In genomic region chr14:21830876-21831767, GRCm38 (mm10) we compare ENCODE assay signal across 8 mouse cellular contexts. TPM values are rescaled to one million over a fixed set of nuclear protein-coding genes. Genes with fewer than 3 reads are reported as not detected.
DNase-seq lines count a peak whose midpoint lies in the region; ATAC-seq and TF ChIP-seq lines count a peak whose summit lies in the region.

No protein-coding gene starts in this region.

- H3K4me3 ChIP-seq in erythroblast, embryonic 14.5 days (replicated peaks) = peak overlapping the region; percentile 90
- H3K4me3 ChIP-seq in heart, embryonic 12.5 days = peak overlapping the region; percentile 94
- H3K4me3 ChIP-seq in kidney, embryonic 16.5 days (ENCODE audit: low read length) = peak overlapping the region; percentile 96
- peak overlapping the region; percentile 94 for H3K4me3 ChIP-seq in liver, adult 2 months (ENCODE audit: insufficient read depth, low read depth, low read length)

- ATAC-seq in heart, embryonic 12.5 days (ENCODE audit: insufficient number of reproducible peaks, low FRiP score) = peak; percentile 99
- peak; percentile 98 for ATAC-seq in kidney, embryonic 16.5 days (ENCODE audit: low FRiP score, low TSS enrichment)
- ATAC-seq in monocyte, adult 5-6 weeks (replicated peaks; ENCODE audit: insufficient number of reproducible peaks, low FRiP score, low TSS enrichment, poor library complexity, severe bottlenecking) = peak; percentile 89

- under 1% methylated on average over 73 of the region's 73 CpGs for WGBS in heart, embryonic 12.5 days
- under 1% methylated on average over 68 of the region's 73 CpGs for WGBS in kidney, embryonic 16.5 days
- under 1% methylated on average over 69 of the region's 73 CpGs for WGBS in liver, adult 2 months

- H3K27ac ChIP-seq in heart, embryonic 12.5 days (ENCODE audit: poor library complexity, severe bottlenecking) = peak overlapping the region; percentile 95
- peak overlapping the region; percentile 99 for H3K27ac ChIP-seq in kidney, embryonic 16.5 days (ENCODE audit: low read length)
- H3K27ac ChIP-seq in liver, adult 2 months (replicated peaks; ENCODE audit: insufficient read depth, low read depth, low read length) = peak overlapping the region; percentile 93

- H3K79me2 ChIP-seq in liver, adult 2 months (ENCODE audit: control insufficient read depth, insufficient read depth, low read length) = peaks cover 12% of the 10 kb centered on the region; the same call in 1 of the 2 replicates

- H3K4me1 ChIP-seq in erythroblast, embryonic 14.5 days (ENCODE audit: control insufficient read depth) = peaks cover 63% of the 10 kb centered on the region
- peaks cover 49% of the 10 kb centered on the region for H3K4me1 ChIP-seq in heart, embryonic 12.5 days (replicated peaks)
- peaks cover 38% of the 10 kb centered on the region for H3K4me1 ChIP-seq in kidney, embryonic 16.5 days (ENCODE audit: insufficient read depth, low read length)
- peaks cover 14% of the 10 kb centered on the region for H3K4me1 ChIP-seq in liver, adult 2 months (ENCODE audit: control insufficient read depth, insufficient read depth, low read length)

- no peaks in the 10 kb centered on the region for H3K9me3 ChIP-seq in erythroblast, embryonic 14.5 days (ENCODE audit: control insufficient read depth, low read length)
- H3K9me3 ChIP-seq in heart, embryonic 12.5 days (replicated peaks) = no peaks in the 10 kb centered on the region
- no peaks in the 10 kb centered on the region for H3K9me3 ChIP-seq in kidney, embryonic 16.5 days (ENCODE audit: low read length)

- peak overlapping the region; percentile 94 for H3K9ac ChIP-seq in heart, embryonic 12.5 days
- peak overlapping the region; percentile 88 for H3K9ac ChIP-seq in kidney, embryonic 16.5 days (replicated peaks; ENCODE audit: low read length)
- H3K9ac ChIP-seq in liver, adult 2 months (ENCODE audit: low read depth, low read length) = peak overlapping the region; percentile 94

- H3K27me3 ChIP-seq in erythroblast, embryonic 14.5 days (ENCODE audit: control insufficient read depth) = no peaks in the 10 kb centered on the region
- H3K27me3 ChIP-seq in heart, embryonic 12.5 days (replicated peaks) = no peaks in the 10 kb centered on the region
- H3K27me3 ChIP-seq in kidney, embryonic 16.5 days (ENCODE audit: insufficient read depth, low read length) = no peaks in the 10 kb centered on the region
- H3K27me3 ChIP-seq in liver, adult 2 months (ENCODE audit: control insufficient read depth, insufficient read depth, low read length) = no peaks in the 10 kb centered on the region

- peak overlapping the region; percentile 96 for H3K4me2 ChIP-seq in heart, embryonic 12.5 days
- peak overlapping the region; percentile 68 for H3K4me2 ChIP-seq in kidney, embryonic 16.5 days (replicated peaks; ENCODE audit: low read depth, low read length)

- peak; percentile 98 for DNase-seq in CD4-positive, CD25-positive, alpha-beta regulatory T cell, adult 2 months (ENCODE audit: low read depth, low spot score)
- peak; percentile 86 for DNase-seq in brain, embryonic 18.5 days (ENCODE audit: low read depth, low spot score)
- DNase-seq in liver, adult 2 months (ENCODE audit: extremely low read depth, low read depth, low spot score) = peak; percentile 79
- DNase-seq in spleen, postnatal 36 days (ENCODE audit: low spot score in 2 of 2) = peak; percentile 95 to 96

- H3K36me3 ChIP-seq in erythroblast, embryonic 14.5 days (ENCODE audit: control insufficient read depth) = peaks cover 32% of the 10 kb centered on the region
- peaks cover 28% of the 10 kb centered on the region for H3K36me3 ChIP-seq in heart, embryonic 12.5 days
- peaks cover 11% of the 10 kb centered on the region for H3K36me3 ChIP-seq in kidney, embryonic 16.5 days (ENCODE audit: insufficient read depth, low read length)
- H3K36me3 ChIP-seq in liver, adult 2 months (ENCODE audit: control insufficient read depth, insufficient read depth, low read length) = peaks cover 9% of the 10 kb centered on the region

- no peak for TF ChIP-seq CTCF in liver, adult 2 months (IDR thresholded peaks at IDR 0.05; ENCODE audit: low read depth, low read length)

- peak; percentile 85 for TF ChIP-seq POLR2A in liver, adult 2 months (IDR thresholded peaks at IDR 0.05; ENCODE audit: extremely low read depth, insufficient read depth, low read length)

RNA-seq across cellular contexts. Expression of gene Vdac2, which starts 6.1 kb away (rescaled TPM):
- 11.8 and 15.6 TPM in 2 replicates for polyA plus RNA-seq in erythroblast, embryonic 14.5 days (2012)
- polyA plus RNA-seq in heart, embryonic 12.5 days (2016; fragmentation: Nextera tagmentation; extraction: Ambion mirVana) = 444 and 446 TPM in 2 replicates
- polyA plus RNA-seq in kidney, embryonic 16.5 days (2015; fragmentation: Nextera tagmentation; extraction: Ambion mirVana) = 344 and 350 TPM in 2 replicates
- 87.0 and 89.3 TPM in 2 replicates for total RNA-seq in liver, adult 2 months (2014; rRNA removed)
- 66.0 and 108 TPM in 2 replicates for polyA plus RNA-seq in liver, adult 2 months (2012; rRNA removed)
- total RNA-seq in monocyte, adult 5-6 weeks (2017) = 210 to 264 TPM (median 238 TPM) in 3 replicates

RNA-seq across cellular contexts. Expression of gene Comtd1, which starts 17.7 kb away (rescaled TPM):
- 0.85 and 1.1 TPM in 2 replicates for polyA plus RNA-seq in erythroblast, embryonic 14.5 days (2012)
- polyA plus RNA-seq in heart, embryonic 12.5 days (2016; fragmentation: Nextera tagmentation; extraction: Ambion mirVana) = 40.8 and 43.5 TPM in 2 replicates
- 30.8 and 36.2 TPM in 2 replicates for polyA plus RNA-seq in kidney, embryonic 16.5 days (2015; fragmentation: Nextera tagmentation; extraction: Ambion mirVana)
- total RNA-seq in liver, adult 2 months (2014; rRNA removed) = 4.1 and 8.0 TPM in 2 replicates
- polyA plus RNA-seq in liver, adult 2 months (2012; rRNA removed) = 8.6 and 10.1 TPM in 2 replicates
- total RNA-seq in monocyte, adult 5-6 weeks (2017) = 2.9 to 11.5 TPM (median 8.0 TPM) in 3 replicates

Comparison
In these comparisons a context has a peak if more than half of its experiments do, and no peak if none do; other contexts are left out.
1. Peak in every context shown above with its lines: DNase-seq, ATAC-seq, H3K4me3 ChIP-seq and H3K27ac ChIP-seq.